Mouse (Mus musculus): ENCODE measurements at regions not wholly inside any gene's neighbourhood (a gene's known extent, or its start where the extent isn't known, plus 50 kb on each side); places are given as distances from the start of the nearest gene placed in this dataset.

- H3K4me2 ChIP-seq (replicated peaks; ENCODE audit: low read depth, low read length), result no peak overlapping the region
- no peak for ATAC-seq (ENCODE audit: insufficient number of reproducible peaks, insufficient read depth, low FRiP score, low read depth)
- H3K4me1 ChIP-seq (ENCODE audit: control insufficient read depth, insufficient read depth, low read length), result 0 out of 2 replicates have a peak, but pooled peaks cover 2% of the 10 kb centered on the region
- H3K9me3 ChIP-seq (ENCODE audit: control insufficient read depth, low read depth, low read length), result no peaks in the 10 kb centered on the region
- no peak overlapping the region for H3K4me3 ChIP-seq (ENCODE audit: low read depth, low read length)
- WGBS, result 85% methylated on average over 7 of the region's 7 CpGs
- H3K27ac ChIP-seq (ENCODE audit: low read length), result no peak overlapping the region
- no peaks in the 10 kb centered on the region for H3K36me3 ChIP-seq (ENCODE audit: control insufficient read depth, insufficient read depth, low read length)
- H3K27me3 ChIP-seq (ENCODE audit: control insufficient read depth, insufficient read depth, low read length), result no peaks in the 10 kb centered on the region
- H3K9ac ChIP-seq (replicated peaks; ENCODE audit: low read depth, low read length), result no peak overlapping the region
Observed at GRCm38 (mm10) chr10:70767461-70767860, 111.7 kb upstream of the Phyhipl start.

GRCm38 (mm10) chr10:70766869-70767268 is 111.1 kb upstream of the Phyhipl start:
- H3K4me2 ChIP-seq (replicated peaks; ENCODE audit: low read depth, low read length), result no peak overlapping the region
- WGBS, result 90% methylated on average over 1 of the region's 1 CpGs
- no peak overlapping the region for H3K9ac ChIP-seq (replicated peaks; ENCODE audit: low read depth, low read length)
- H3K4me3 ChIP-seq (ENCODE audit: low read depth, low read length), result no peak overlapping the region
- H3K4me1 ChIP-seq (ENCODE audit: control insufficient read depth, insufficient read depth, low read length), result 0 out of 2 replicates have a peak, but pooled peaks cover 2% of the 10 kb centered on the region
- no peaks in the 10 kb centered on the region for H3K27me3 ChIP-seq (ENCODE audit: control insufficient read depth, insufficient read depth, low read length)
- no peaks in the 10 kb centered on the region for H3K9me3 ChIP-seq (ENCODE audit: control insufficient read depth, low read depth, low read length)
- H3K36me3 ChIP-seq (ENCODE audit: control insufficient read depth, insufficient read depth, low read length), result no peaks in the 10 kb centered on the region
- no peak overlapping the region for H3K27ac ChIP-seq (ENCODE audit: low read length)
- ATAC-seq (ENCODE audit: insufficient number of reproducible peaks, insufficient read depth, low FRiP score, low read depth), result no peak

- WGBS, result 56% methylated on average over 8 of the region's 8 CpGs
- H3K9ac ChIP-seq (replicated peaks; ENCODE audit: low read depth, low read length), result no peak overlapping the region
- no peak overlapping the region for H3K4me2 ChIP-seq (replicated peaks; ENCODE audit: low read depth, low read length)
- H3K27ac ChIP-seq (ENCODE audit: low read length), result no peak overlapping the region
- 0 out of 2 replicates have a peak, but pooled peaks cover 2% of the 10 kb centered on the region for H3K4me1 ChIP-seq (ENCODE audit: control insufficient read depth, insufficient read depth, low read length)
- no peak overlapping the region for H3K4me3 ChIP-seq (ENCODE audit: low read depth, low read length)
- no peak for ATAC-seq (ENCODE audit: insufficient number of reproducible peaks, insufficient read depth, low FRiP score, low read depth)
- no peaks in the 10 kb centered on the region for H3K36me3 ChIP-seq (ENCODE audit: control insufficient read depth, insufficient read depth, low read length)
- H3K27me3 ChIP-seq (ENCODE audit: control insufficient read depth, insufficient read depth, low read length), result no peaks in the 10 kb centered on the region
- H3K9me3 ChIP-seq (ENCODE audit: control insufficient read depth, low read depth, low read length), result no peaks in the 10 kb centered on the region
Observed at GRCm38 (mm10) chr10:70766450-70766849, 110.7 kb upstream of the Phyhipl start.

GRCm38 (mm10) chr10:70763206-70763605 is 107.4 kb upstream of the Phyhipl start:
- peak; percentile 28; the same call in 1 of the 2 replicates for ATAC-seq (ENCODE audit: insufficient number of reproducible peaks, insufficient read depth, low FRiP score, low read depth)
- no peaks in the 10 kb centered on the region for H3K36me3 ChIP-seq (ENCODE audit: control insufficient read depth, insufficient read depth, low read length)
- WGBS, result 19% methylated on average over 7 of the region's 7 CpGs
- H3K4me3 ChIP-seq (ENCODE audit: low read depth, low read length), result no peak overlapping the region
- H3K4me1 ChIP-seq (ENCODE audit: control insufficient read depth, insufficient read depth, low read length), result 0 out of 2 replicates have a peak, but pooled peaks cover 2% of the 10 kb centered on the region
- H3K4me2 ChIP-seq (replicated peaks; ENCODE audit: low read depth, low read length), result no peak overlapping the region
- H3K27ac ChIP-seq (ENCODE audit: low read length), result peak overlapping the region; percentile 30; the same call in 1 of the 2 replicates
- H3K9ac ChIP-seq (replicated peaks; ENCODE audit: low read depth, low read length), result no peak overlapping the region
- H3K27me3 ChIP-seq (ENCODE audit: control insufficient read depth, insufficient read depth, low read length), result no peaks in the 10 kb centered on the region
- H3K9me3 ChIP-seq (ENCODE audit: control insufficient read depth, low read depth, low read length), result no peaks in the 10 kb centered on the region

GRCm38 (mm10) chr10:70759686-70760085 is 103.9 kb upstream of the Phyhipl start:
- H3K27me3 ChIP-seq (ENCODE audit: control insufficient read depth, insufficient read depth, low read length), result no peaks in the 10 kb centered on the region
- no peaks in the 10 kb centered on the region for H3K36me3 ChIP-seq (ENCODE audit: control insufficient read depth, insufficient read depth, low read length)
- no peak overlapping the region for H3K4me2 ChIP-seq (replicated peaks; ENCODE audit: low read depth, low read length)
- no peak overlapping the region for H3K4me3 ChIP-seq (ENCODE audit: low read depth, low read length)
- 79% methylated on average over 7 of the region's 7 CpGs for WGBS
- H3K9me3 ChIP-seq (ENCODE audit: control insufficient read depth, low read depth, low read length), result no peaks in the 10 kb centered on the region
- H3K9ac ChIP-seq (replicated peaks; ENCODE audit: low read depth, low read length), result no peak overlapping the region
- H3K27ac ChIP-seq (ENCODE audit: low read length), result no peak overlapping the region
- ATAC-seq (ENCODE audit: insufficient number of reproducible peaks, insufficient read depth, low FRiP score, low read depth), result no peak
- H3K4me1 ChIP-seq (ENCODE audit: control insufficient read depth, insufficient read depth, low read length), result 0 out of 2 replicates have a peak, but pooled peaks cover 2% of the 10 kb centered on the region

GRCm38 (mm10) chr10:70751771-70752170 is 96.0 kb upstream of the Phyhipl start:
- Histone ChIP-seq H3K4me2 (replicated peaks; ENCODE audit: low read depth, low read length) (no peak overlapping the region), H3K9ac (replicated peaks; ENCODE audit: low read depth, low read length) (no peak overlapping the region), H3K4me1 (ENCODE audit: control insufficient read depth, insufficient read depth, low read length) (no peaks in the 10 kb centered on the region), H3K4me3 (ENCODE audit: low read depth, low read length) (no peak overlapping the region), H3K27ac (ENCODE audit: low read length) (no peak overlapping the region), H3K27me3 (ENCODE audit: control insufficient read depth, insufficient read depth, low read length) (no peaks in the 10 kb centered on the region), H3K9me3 (ENCODE audit: control insufficient read depth, low read depth, low read length) (no peaks in the 10 kb centered on the region), H3K36me3 (ENCODE audit: control insufficient read depth, insufficient read depth, low read length) (no peaks in the 10 kb centered on the region)
- WGBS, result 57% methylated on average over 8 of the region's 8 CpGs
- ATAC-seq (ENCODE audit: insufficient number of reproducible peaks, insufficient read depth, low FRiP score, low read depth), result no peak

GRCm38 (mm10) chr10:70750356-70751145 is 94.8 kb upstream of the Phyhipl start:
- Histone ChIP-seq H3K36me3 (ENCODE audit: control insufficient read depth, insufficient read depth, low read length) (no peaks in the 10 kb centered on the region), H3K27ac (ENCODE audit: low read length) (no peak overlapping the region), H3K4me2 (replicated peaks; ENCODE audit: low read depth, low read length) (no peak overlapping the region), H3K4me3 (ENCODE audit: low read depth, low read length) (no peak overlapping the region), H3K4me1 (ENCODE audit: control insufficient read depth, insufficient read depth, low read length) (no peaks in the 10 kb centered on the region), H3K9ac (replicated peaks; ENCODE audit: low read depth, low read length) (no peak overlapping the region), H3K27me3 (ENCODE audit: control insufficient read depth, insufficient read depth, low read length) (no peaks in the 10 kb centered on the region), H3K9me3 (ENCODE audit: control insufficient read depth, low read depth, low read length) (no peaks in the 10 kb centered on the region)
- no peak for ATAC-seq (ENCODE audit: insufficient number of reproducible peaks, insufficient read depth, low FRiP score, low read depth)
- 87% methylated on average over 15 of the region's 15 CpGs for WGBS

GRCm38 (mm10) chr10:70746612-70747011 is 90.8 kb upstream of the Phyhipl start:
- H3K36me3 ChIP-seq (ENCODE audit: control insufficient read depth, insufficient read depth, low read length), result no peaks in the 10 kb centered on the region
- H3K9ac ChIP-seq (replicated peaks; ENCODE audit: low read depth, low read length), result no peak overlapping the region
- no peaks in the 10 kb centered on the region for H3K4me1 ChIP-seq (ENCODE audit: control insufficient read depth, insufficient read depth, low read length)
- 83% methylated on average over 4 of the region's 4 CpGs for WGBS
- H3K9me3 ChIP-seq (ENCODE audit: control insufficient read depth, low read depth, low read length), result no peaks in the 10 kb centered on the region
- H3K27me3 ChIP-seq (ENCODE audit: control insufficient read depth, insufficient read depth, low read length), result no peaks in the 10 kb centered on the region
- no peak for ATAC-seq (ENCODE audit: insufficient number of reproducible peaks, insufficient read depth, low FRiP score, low read depth)
- no peak overlapping the region for H3K4me3 ChIP-seq (ENCODE audit: low read depth, low read length)
- no peak overlapping the region for H3K4me2 ChIP-seq (replicated peaks; ENCODE audit: low read depth, low read length)
- no peak overlapping the region for H3K27ac ChIP-seq (ENCODE audit: low read length)

GRCm38 (mm10) chr10:70741909-70742308 is 86.1 kb upstream of the Phyhipl start:
- H3K9me3 ChIP-seq (ENCODE audit: control insufficient read depth, low read depth, low read length), result no peaks in the 10 kb centered on the region
- no peak overlapping the region for H3K27ac ChIP-seq (ENCODE audit: low read length)
- ATAC-seq (ENCODE audit: insufficient number of reproducible peaks, insufficient read depth, low FRiP score, low read depth), result no peak
- no peaks in the 10 kb centered on the region for H3K4me1 ChIP-seq (ENCODE audit: control insufficient read depth, insufficient read depth, low read length)
- no peaks in the 10 kb centered on the region for H3K27me3 ChIP-seq (ENCODE audit: control insufficient read depth, insufficient read depth, low read length)
- H3K4me3 ChIP-seq (ENCODE audit: low read depth, low read length), result no peak overlapping the region
- H3K36me3 ChIP-seq (ENCODE audit: control insufficient read depth, insufficient read depth, low read length), result no peaks in the 10 kb centered on the region
- no peak overlapping the region for H3K9ac ChIP-seq (replicated peaks; ENCODE audit: low read depth, low read length)
- no peak overlapping the region for H3K4me2 ChIP-seq (replicated peaks; ENCODE audit: low read depth, low read length)

Data from stomach, embryonic 14.5 days (tissue).